Mouse (Mus musculus) ES-E14 (cell line): Measurements from ENCODE around the gene Mydgf. TPM values are rescaled to one million over a fixed set of nuclear protein-coding genes. Genes with fewer than 3 reads are reported as not detected.
A peak's percentile ranks its signal among the peaks of the same experiment; 100 is the strongest.

Experiments used
- DNase-seq: peaks from one replicate; pipeline ENCODE4 v3.0.0-alpha.2; 2013; ENCODE audit warnings: low read depth, low spot score
- H3K27ac ChIP-seq: 2 replicates; pipeline ENCODE4 v1.5.1; 2012; ENCODE audit warnings: low read depth, mild to moderate bottlenecking, low read length, moderate library complexity, mixed read lengths; ENCODE audit not compliant: poor library complexity, insufficient read depth, severe bottlenecking
- H3K36me3 ChIP-seq: 2 replicates; pipeline ENCODE4 v1.6.1; 2012; ENCODE audit warnings: mild to moderate bottlenecking, low read length, moderate library complexity, mixed read lengths; ENCODE audit not compliant: control insufficient read depth, poor library complexity, insufficient read depth, severe bottlenecking
- H3K4me1 ChIP-seq, 2 experiments: fragments of 150-350 bp in 1 of 2; sonication (generic) in 1 of 2; 2 replicates each; pipeline ENCODE4 v1.6.1; 2012; ENCODE audit warnings: low read length in 2 of 2, mild to moderate bottlenecking in 1 of 2, mixed read lengths in 1 of 2; ENCODE audit not compliant: control insufficient read depth in 2 of 2, insufficient read depth in 2 of 2, poor library complexity in 1 of 2
- H3K4me3 ChIP-seq, 2 experiments: fragments of 150-350 bp in 1 of 2; sonication (generic) in 1 of 2; 2 replicates each; pipeline ENCODE4 v1.5.1; 2012; ENCODE audit warnings: low read length in 2 of 2, low read depth in 1 of 2, mild to moderate bottlenecking in 1 of 2, mixed read lengths in 1 of 2; ENCODE audit not compliant: insufficient read depth in 1 of 2, poor library complexity in 1 of 2, severe bottlenecking in 1 of 2
- H3K9ac ChIP-seq: 2 replicates; pipeline ENCODE4 v1.6.1; 2012; ENCODE audit warnings: low read depth, mild to moderate bottlenecking, low read length, mixed read lengths; ENCODE audit not compliant: poor library complexity, insufficient read depth, severe bottlenecking
- H3K9me3 ChIP-seq: fragments of 150-350 bp; sonication (generic); 2 replicates; pipeline ENCODE4 v1.6.1; 2012; ENCODE audit warnings: low read depth, mild to moderate bottlenecking, low read length; ENCODE audit not compliant: control insufficient read depth, insufficient read depth
- CHD2 ChIP-seq: IDR thresholded peaks from 2 replicates; pipeline ENCODE4 v1.6.1; 2014; ENCODE audit warnings: mild to moderate bottlenecking, low read depth, low read length, inconsistent platforms
- HCFC1 ChIP-seq: IDR thresholded peaks from 2 replicates; pipeline ENCODE4 v1.6.1; 2012; ENCODE audit warnings: low read length, inconsistent platforms, borderline replicate concordance; ENCODE audit not compliant: insufficient read depth
- MAFK ChIP-seq: IDR thresholded peaks from 2 replicates; pipeline ENCODE4 v1.6.1; 2014; ENCODE audit warnings: mild to moderate bottlenecking, low read depth, low read length, inconsistent platforms; ENCODE audit not compliant: insufficient read depth
- ZC3H11A ChIP-seq: IDR thresholded peaks from 2 replicates; pipeline ENCODE4 v1.6.1; 2012; ENCODE audit warnings: low read depth, mild to moderate bottlenecking, inconsistent platforms, low read length, borderline replicate concordance
- ZNF384 ChIP-seq: IDR thresholded peaks from 2 replicates; pipeline ENCODE4 v1.6.1; 2012; ENCODE audit warnings: low read depth, low read length, inconsistent platforms
- in situ Hi-C, 2 experiments: fragments of 600-800 bp; cut with MboI; formaldehyde crosslinking; loops; one replicate each; pipeline ENCODE4 v1.15.1; 2025; ENCODE audit warnings: low sequenced_read_pairs in 2 of 2, inconsistent platforms in 1 of 2; ENCODE audit not compliant: unreplicated experiment in 2 of 2
- total RNA-seq: library from RNA; depleted of rRNA; stranded (reverse); fragments of 300-350 nt; gene quantifications from 2 replicates; pipeline ENCODE4 v1.2.3, GENCODE M21; 2012

Mydgf gene
- total RNA-seq, 1 experiment: 71.1 TPM

- H3K4me3 ChIP-seq: no peak overlapping the region
- in situ Hi-C loops: no loop called here
- peaks cover 24% of the 10 kb centered on the region; the same call in 1 of the 2 replicates for H3K36me3 ChIP-seq
- no peak for DNase-seq
- H3K4me1 ChIP-seq: peaks cover 3 to 9% of the 10 kb centered on the region in 2 experiments; a peak in 2 of 4 replicates
- no peak overlapping the region for H3K27ac ChIP-seq
- no peaks in the 10 kb centered on the region for H3K9me3 ChIP-seq
- H3K9ac ChIP-seq: no peak overlapping the region
- TF ChIP-seq CHD2 (no peak), MAFK (no peak), ZNF384 (no peak), ZC3H11A (no peak), HCFC1 (no peak)
Observed at GRCm38 (mm10) chr17:56191266-56191665, 7.5 kb upstream of the Mydgf start.

DNA sequence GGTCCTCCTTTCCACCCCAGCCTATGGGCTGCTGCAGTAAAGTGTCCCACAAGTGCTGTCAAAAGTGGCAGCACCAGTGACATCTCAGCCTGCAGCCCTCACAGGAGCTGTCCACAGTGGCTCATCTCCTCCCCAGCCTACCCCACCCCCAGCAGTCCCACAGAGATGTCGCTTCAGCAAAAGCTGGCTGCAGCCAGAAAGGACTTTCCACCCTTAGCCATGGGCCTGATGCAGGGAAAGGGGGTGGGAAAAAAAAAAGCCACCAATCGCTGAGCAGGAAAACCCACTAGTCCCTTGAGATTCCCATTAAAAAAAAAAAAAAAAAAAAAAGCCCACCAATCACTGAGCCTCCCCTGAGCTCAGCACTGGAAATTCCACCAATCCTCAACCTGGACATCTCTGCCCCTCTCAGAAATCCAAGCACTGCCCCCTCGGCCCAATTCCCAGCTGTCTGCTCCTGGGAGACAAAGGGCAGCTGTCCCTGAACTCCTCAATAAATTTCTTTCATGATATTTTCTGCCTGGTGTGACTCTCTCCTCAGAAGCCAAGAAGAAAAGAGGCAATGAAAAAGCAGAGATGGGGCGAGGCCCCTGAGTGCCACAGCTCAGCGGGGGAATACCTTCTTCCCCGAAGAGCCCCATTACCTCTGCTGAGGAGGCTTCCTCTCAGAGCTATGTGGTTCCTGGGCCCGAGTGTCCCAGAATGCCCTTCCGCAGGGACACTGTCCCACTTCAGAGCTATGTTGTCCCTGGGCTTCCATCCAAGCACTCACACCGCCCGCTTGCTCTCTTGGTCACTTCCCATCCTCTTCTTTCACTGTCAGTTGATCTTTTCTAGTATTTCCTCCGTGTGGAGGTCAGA is 1.8 kb upstream of the Mydgf start:
- Histone ChIP-seq H3K4me1 (peaks cover 3 to 5% of the 10 kb centered on the region in 2 experiments; a peak in 2 of 4 replicates), H3K36me3 (peaks cover 20% of the 10 kb centered on the region; the same call in 1 of the 2 replicates), H3K9me3 (no peaks in the 10 kb centered on the region), H3K9ac (no peak overlapping the region), H3K27ac (no peak overlapping the region), H3K4me3 (no peak overlapping the region)
- no peak for DNase-seq
- in situ Hi-C loops: no loop called here
- no peak for TF ChIP-seq MAFK
- peak; percentile 95 for TF ChIP-seq ZNF384

DNA sequence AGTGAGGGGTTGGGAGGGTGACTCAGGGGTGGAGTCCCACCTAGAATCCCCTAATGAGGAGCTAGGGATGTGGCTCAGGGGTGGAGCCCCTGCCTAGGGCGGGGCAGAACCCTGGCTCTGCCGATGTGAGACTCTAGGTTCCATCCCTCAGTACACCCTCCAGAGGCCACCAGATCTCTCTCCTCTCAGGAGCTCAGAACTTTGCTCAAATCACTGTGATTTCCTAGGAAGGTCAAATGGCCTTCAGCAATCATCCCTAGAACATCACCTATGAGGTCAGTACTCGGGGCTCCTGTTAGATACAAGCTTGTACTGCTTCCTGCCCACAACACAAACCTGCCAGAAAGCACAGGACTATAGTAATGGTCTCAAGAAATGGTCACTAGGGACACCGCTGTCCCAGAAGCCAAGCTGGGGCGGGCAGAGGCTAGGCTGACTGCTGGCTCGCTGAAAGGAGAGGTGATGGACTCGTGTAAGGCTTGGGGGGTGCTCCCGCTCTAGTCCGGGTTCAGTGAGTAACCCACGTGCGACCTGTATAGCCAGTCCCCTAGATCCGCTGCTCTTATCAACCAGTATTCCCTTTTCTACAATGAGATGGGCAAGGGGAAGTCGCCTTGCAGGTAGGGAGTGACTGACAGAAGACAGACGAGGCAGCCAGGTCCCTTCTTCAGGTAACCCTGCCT is 604 bp downstream of the Mydgf start:
- Histone ChIP-seq H3K9me3 (no peaks in the 10 kb centered on the region), H3K27ac (peak overlapping the region; percentile 12; the same call in 1 of the 2 replicates), H3K36me3 (peaks cover 22% of the 10 kb centered on the region), H3K4me1 (peaks cover 3 to 5% of the 10 kb centered on the region in 2 experiments; a peak in 2 of 4 replicates), H3K9ac (peak overlapping the region; percentile 85), H3K4me3 (peak overlapping the region; percentile 83 to 91)
- no peak for DNase-seq
- in situ Hi-C loops: no loop called here
- no peak for TF ChIP-seq CHD2
- no peak for TF ChIP-seq MAFK
- no peak for TF ChIP-seq ZNF384
- no peak for TF ChIP-seq ZC3H11A
- TF ChIP-seq HCFC1: no peak

- no peak for TF ChIP-seq CHD2
- TF ChIP-seq HCFC1: no peak
- TF ChIP-seq ZNF384: no peak
- TF ChIP-seq MAFK: no peak
- TF ChIP-seq ZC3H11A: no peak
- in situ Hi-C loops: no loop called here
Observed at GRCm38 (mm10) chr17:56175416-56175815, 8.3 kb downstream of the Mydgf start.

More at GRCm38 (mm10) chr17:56175416-56175815, 8.3 kb downstream of the Mydgf start:
- Histone ChIP-seq H3K9ac (no peak overlapping the region), H3K9me3 (no peaks in the 10 kb centered on the region), H3K4me1 (peaks cover 0 to 5% of the 10 kb centered on the region in 2 experiments; a peak in 1 of 4 replicates), H3K27ac (no peak overlapping the region), H3K36me3 (peaks cover 23% of the 10 kb centered on the region), H3K4me3 (no peak overlapping the region)
- no peak for DNase-seq
